Mouse (Mus musculus) adrenal gland, postnatal 25 days (tissue): Measurements from ENCODE around the gene Frg2f1. TPM values are rescaled to one million over a fixed set of nuclear protein-coding genes. Genes with fewer than 3 reads are reported as not detected.
"Not testable (repeated sequence)": the region's sequence is repeated elsewhere in the genome, so short reads cannot be mapped to it uniquely, and the experiment has no call there.

Experiments
- DNase-seq: peaks from one replicate; pipeline ENCODE4 v3.0.0; 2021; ENCODE audit warnings: mixed read lengths
- long read RNA-seq: library from polyadenylated mRNA; stranded (forward); transcript quantifications from one replicate; pipeline ENCODE4 v2.0.0, GENCODE M21; 2021
- total RNA-seq: library from RNA; stranded (reverse); gene quantifications from 2 replicates; pipeline ENCODE4 v1.2.3, GENCODE M21; 2021

The Frg2f1 gene
- 11.0 and 14.2 TPM in 2 replicates for total RNA-seq
- long read RNA-seq, partial matches to known transcripts = 0 of 7 reads
- long read RNA-seq, other reads (novel, unspliced or antisense) = 6 of 7 reads

DNA sequence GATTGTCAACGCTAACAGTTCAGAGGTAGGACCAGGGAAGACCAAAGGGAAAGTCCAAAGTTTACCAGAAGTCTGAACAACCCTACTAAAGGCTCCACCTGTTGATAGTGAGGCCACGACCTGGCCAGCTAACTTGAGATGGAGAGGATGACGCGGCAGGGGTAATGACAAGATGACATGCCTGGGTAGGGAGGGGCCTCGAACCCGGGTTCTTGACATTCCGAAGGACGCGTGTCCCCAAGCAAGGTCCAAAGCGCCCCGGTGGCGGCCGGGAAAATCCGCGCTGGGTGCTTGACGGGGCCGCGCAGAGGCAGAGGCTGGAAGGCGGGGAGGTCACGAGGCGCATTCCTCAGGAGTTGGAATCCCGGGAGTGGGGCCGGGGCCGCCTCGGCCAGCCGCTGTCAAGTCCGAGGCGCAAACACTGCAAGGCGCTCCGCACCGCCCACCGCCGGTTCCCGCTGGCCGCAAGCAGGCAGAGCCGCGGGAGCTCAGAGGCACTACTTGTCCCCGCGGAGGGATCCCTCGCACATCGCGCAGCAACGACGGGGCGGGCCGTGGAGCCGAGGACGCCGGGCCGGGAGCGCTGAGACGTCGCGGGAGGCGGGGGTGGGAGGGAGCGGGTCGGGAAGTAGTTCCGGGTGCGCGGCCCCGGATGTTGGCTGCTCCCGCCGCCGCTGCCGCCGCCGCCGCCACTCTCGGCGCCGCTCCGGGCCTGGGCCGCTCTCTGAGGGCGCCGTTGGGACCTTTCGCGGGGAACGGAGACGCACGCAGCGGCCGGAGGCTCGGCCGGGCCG, at the start of gene Frg2f1:
Gene Frg2f1, minus strand, starts transcription at position 499 of the 794 bp plus-strand sequence.
- DNase-seq = peak; percentile 96

DNA sequence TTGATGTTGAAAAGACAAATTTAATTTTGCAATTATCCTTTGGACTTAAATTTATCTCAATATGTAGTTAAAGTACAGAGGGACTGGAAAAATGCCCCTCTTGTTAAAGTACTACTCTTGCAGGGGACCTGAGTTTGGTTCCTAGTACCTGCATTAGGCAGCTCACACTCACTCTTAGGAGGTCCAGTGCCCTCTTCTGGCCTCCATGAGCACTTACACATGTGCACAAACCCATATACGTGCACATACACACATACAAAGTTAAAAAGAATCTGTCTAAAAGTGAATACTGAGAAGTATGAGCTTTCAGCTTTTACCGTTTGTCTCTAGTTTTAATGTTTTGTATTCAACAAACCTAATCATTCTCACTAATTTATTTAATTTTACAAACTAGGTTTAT, 48.7 kb upstream of the Frg2f1 start:
- DNase-seq = no peak

DNA sequence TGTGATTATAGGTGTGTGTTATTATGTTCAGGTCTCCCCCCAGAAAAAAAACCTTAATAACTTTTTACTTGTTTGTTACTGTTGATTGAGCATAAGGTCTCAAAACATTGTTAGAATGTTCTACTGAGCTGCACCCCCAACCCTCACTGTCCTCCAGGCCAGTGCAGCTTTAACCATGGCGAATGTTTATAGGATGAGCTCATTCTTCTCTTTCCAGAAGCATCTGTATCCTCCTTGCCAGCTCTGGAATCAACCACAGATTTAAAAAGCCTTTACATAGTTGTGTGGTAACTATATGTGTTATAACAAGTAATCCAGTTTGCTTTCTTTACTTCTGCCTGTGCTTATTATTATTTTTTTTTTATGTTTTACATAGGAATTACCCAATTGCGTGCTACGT, 36.1 kb upstream of the Frg2f1 start:
- DNase-seq = no peak

DNA sequence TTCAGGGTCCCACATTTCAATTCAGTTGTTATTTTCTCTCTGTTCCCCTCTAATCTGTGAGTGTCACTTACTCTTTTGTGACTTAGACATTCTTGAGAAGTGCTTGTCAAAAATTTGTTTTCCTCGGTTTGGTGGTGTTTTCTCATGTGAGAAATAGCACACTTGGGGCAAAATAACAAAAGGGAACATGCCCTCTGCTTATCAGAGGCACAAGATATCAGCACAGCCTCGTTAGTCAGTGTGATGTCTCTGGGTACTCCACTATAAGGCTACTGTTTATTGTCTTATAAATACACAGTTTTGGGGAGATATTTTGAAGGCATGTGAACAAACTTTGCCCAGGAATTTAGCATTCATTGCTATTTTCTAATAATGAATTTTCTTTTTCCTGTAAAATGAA, 35.2 kb upstream of the Frg2f1 start:
- no peak for DNase-seq

DNA sequence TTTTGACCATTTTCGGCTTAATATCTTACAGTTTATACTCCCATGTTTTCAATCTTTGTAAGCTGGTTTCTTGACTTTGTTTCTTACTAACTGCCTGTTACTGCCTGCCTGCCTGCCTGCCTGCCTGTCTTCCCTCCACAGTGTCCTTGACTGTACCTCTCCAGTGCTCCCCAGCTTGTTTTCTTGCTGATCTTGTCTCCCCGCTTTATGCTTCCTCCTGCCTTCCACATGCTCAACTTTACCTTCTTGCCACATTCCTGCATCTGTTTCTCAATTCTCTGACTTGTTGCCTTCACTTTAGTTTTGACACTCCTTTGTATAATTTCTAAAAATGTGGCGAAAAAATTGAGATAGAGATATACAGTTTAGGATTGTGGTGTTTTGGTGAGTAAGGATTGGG, 33.4 kb upstream of the Frg2f1 start:
- DNase-seq = no peak

DNA sequence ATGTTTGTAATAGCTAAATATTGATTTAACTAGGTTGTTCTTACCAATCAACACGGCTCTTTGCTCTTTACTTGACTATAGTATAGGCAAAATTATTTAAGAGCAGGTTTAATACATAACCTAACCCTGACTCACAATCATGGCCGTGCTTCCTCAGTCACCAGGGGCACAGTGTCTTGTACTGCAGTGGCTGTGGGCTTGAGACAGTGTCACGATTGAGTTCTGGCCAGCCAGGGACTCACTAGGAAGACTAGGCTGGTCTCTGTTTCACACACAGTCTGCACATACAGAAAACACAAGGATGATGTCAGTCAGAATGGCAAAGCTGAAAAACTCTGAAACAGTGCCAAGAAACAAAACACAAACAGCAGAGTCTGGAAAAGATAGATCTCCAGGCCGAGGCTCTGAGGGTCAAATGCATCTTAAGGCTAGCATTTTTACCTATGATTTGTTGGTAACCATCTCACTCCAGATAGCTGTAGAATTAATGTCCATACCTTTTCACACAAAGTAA, 27.1 kb upstream of the Frg2f1 start:
- no peak for DNase-seq

DNA sequence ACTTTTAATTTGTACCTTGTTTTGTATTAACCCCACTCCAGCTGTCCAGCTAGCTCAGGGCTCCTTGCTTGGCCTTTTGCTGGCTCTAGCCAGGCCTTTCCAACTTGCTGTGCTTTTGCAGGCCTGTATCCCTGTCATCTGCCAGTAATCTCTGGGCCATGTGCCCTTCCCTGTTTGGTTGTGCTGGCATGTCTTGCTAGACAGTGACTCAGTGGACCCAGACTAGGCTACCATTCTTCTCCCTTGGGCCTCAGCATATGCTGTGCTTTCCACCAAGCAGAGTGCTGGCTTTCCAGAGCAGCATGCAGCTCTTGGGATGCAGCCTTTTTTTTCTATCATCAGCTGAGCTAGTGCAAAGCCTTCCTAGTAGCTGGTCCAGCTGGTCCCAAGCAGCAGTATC, 23.8 kb upstream of the Frg2f1 start:
- DNase-seq = no peak

DNA sequence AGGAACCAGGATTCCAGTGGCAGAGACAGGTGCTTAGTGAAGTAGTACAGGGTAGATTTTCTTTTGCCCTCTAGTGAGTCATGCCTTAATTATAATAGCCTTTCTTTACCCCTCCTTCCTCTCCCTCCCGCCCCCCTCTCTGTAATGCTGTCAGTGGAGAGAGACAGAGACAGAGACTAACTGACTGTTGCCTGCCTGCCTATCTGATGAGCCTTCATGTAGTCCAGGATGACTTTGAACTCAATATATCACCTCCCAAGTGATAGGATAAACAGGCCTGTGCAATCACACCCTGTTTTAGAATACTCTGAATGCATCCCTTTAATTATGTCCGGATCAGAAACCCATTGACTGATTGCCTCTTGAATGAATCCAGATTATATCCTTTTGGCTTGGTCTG, 16.1 kb upstream of the Frg2f1 start:
- DNase-seq = no peak

DNA sequence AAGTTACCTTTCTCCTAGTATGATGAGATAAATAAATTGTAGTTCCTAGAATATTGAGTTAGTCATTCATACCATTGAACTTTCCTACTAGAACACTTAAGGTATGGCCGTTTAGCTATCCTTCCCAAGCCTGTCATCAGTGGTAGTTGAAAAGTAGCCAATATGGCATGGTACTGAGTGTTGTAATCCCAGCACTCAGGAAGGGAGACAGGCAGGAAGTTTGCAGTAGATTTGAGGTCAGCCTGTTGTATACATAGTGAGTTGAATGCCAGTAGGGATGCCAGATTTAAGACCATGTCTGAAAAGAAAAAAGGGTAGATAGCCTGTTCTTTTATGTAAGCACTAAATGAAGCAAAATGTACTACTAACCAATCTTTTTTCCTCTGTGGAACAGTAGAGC, 11.5 kb upstream of the Frg2f1 start:
- no peak for DNase-seq

DNA sequence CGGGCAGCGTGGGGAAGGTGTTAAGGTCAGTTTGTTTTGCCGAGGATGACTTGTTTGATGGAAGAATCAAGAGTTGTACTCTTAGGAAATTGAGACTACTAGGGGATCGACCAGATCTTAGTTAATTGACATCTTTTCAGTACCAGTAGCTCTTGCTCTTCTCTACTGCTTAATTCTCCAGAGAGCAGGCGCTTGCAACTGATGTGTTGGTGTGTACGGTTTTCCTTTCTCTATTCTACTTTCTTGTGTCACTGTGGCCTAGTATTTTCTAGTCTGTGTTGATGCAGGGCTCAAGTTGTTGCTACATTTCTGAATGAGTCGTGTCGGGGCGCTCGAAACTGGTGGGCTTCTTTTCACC, 1.2 kb upstream of the Frg2f1 start:
- no peak for DNase-seq

DNA sequence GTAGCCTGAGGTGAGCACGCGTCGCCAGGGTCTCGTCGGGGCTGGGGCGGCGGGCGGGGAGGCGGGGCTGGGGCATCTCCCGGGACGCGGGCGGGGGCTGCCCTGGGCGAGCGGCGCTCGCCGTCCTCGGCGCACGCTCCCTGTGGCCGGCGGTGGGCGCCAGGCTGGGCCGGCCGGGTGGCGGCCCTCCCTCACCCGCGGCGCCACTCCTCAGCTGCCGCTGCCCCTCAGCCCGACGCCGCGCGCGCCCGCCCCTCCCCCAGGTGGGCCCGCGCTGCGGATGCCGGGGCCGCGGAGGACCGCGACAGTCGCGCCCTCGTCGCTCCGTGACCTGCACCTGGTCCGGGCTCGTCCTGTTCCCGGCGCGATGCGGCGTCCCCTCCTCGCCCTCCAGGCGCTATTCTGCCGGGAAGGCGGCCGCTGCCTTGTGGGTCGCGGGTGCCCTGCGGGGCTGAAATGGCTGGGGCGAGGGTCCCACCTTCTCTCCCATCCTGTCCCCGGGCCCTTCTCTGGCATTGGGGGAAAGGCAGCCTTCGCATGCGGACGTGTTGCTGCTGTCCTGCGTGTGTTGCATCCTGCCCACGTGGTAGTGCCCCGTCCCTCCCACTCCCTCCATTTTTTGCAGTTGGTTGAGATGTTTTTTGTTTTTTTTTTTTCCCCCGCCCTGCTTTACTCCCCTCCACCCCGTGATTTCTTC, 655 bp upstream of the Frg2f1 start:
- DNase-seq = peak; percentile 45

DNA sequence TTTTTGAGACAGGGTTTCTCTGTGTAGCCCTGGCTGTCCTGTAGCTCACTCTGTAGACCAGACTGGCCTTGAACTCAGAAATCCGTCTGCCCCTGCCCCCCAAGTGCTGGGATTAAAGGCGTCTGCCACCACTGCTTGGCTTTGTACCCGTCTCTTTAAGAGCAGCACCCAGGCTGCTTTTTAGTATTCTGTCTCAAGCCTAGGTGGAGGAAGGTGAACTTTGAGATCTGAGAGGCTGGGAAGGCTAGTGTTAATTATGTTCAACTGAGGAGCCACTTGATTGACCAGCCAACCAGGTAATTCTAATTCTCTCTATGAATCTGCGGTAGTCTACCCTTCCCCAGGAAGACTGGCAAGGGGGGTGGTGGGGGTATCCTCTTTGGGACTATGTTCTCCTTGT, 1.9 kb downstream of the Frg2f1 start:
- DNase-seq = no peak

DNA sequence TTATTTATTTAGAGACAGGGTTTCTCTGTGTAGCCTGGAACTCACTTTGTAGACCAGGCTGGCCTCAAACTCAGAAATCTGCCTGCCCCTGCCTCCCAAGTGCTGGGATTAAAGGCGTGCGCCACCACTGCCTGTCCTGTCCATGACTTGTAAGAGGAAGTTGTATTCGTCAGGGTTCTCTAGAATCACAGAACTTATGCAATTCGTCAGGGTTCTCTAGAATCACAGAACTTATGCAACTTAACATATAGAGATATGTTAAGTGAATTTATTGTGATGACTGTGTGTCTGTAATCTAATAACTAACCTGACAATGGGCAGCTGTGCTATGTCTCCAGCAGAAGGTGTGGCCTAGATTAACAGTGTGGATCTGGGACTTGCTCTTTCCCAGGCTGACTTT, 2.7 kb downstream of the Frg2f1 start, which contains the start of gene Foxj3:
Gene Foxj3, plus strand, starts transcription at position 390 of the 400 bp plus-strand sequence.
- DNase-seq = not testable (repeated sequence)

DNA sequence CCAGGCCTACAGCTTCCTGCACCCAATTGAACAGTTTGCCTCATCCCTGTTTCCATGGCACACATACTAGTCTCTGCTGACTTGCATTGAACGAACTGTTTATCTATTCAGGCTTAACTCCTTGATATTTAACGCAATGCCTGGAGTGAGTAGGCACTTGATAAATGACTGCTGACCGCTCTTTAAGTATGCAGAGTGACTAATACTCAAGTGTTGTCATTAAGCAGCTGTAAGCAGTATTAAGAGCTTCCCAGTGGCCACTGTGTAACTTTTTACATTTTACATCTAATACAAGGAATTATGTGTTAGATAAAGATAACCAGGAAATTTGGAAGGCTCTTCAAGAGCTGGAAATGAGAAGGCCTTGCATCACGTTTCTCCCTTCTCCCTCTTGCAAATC, 4.2 kb downstream of the Frg2f1 start:
- DNase-seq = no peak

DNA sequence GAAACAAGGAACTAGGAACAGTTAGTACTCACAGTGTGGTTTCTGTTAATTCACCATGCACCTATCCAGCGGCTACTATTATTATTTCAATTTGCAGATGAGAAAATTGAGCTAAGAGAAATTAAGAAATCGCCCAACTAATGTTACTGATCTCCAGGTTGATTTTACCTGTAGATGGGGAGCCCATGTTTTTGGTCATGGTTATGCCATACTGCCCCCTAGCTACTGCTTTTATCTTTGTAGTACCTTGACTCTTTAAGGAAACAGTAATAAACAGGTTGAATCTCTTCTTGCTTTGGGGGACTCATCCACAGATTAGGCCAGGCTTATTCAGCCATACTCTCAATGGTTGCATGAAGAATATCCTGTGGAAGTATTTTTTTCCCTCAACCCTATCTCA, 7.5 kb downstream of the Frg2f1 start:
- DNase-seq = no peak

DNA sequence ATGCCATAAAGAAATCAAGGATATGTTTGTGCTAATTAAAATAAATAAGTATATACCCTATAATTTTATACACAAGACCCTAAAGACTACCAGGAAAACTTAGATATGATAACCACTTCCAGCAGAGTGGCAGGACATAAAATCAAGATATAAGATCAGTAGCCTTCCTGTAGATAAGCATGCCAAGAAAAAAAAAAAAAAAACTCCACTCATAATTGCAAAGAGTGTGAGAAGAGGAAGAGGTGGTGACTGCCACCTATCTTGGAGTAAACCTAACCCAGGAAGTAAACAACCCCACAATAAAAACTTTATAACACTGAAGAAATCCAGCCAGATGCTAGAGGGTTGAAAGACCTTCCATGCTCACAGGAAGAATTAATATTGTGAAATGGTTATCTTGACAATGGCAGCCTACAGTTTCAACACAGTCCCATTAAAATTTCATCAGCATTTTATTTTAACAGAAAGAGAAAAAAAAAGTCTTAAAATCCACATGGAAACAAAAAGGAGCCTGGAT, 12.9 kb downstream of the Frg2f1 start:
- DNase-seq = no peak

DNA sequence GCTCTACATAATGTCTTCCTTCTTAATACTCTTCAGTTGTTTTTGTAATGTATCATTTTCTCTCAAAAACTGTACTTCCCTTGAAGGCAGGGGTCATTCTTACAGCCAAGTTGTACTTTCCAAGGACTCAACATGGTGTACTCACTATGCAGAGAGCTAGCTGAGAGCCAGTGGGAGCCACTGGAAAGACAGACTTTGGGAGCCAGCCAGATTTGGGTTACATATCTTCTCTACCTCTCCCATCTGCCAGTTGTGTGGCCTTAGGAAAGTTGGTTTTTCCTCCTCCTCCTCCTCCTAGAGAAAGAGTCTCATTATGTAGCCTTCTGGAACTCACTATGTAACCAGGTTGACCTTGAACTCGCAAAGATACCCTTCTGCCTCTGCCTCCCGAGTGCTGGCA, 14.9 kb downstream of the Frg2f1 start:
- DNase-seq = no peak

DNA sequence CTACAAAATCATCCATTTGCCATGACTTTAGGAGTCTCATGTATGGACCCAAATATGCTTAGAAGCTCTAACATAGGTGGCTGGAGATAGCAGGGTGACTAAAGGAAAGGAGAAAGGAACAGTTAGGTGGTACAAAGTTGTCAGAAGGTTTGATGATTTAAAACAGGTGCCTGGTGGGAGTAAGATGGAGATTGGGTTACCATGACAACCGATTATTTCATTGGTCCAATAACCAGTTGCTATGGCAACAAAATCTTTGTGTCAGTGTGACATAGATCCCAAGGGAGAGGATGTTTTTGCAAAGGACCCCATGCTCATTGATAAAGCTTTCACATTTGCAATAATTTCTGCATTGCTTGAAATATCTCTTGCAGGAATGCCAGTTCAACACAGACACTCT, 15.3 kb downstream of the Frg2f1 start:
- DNase-seq = no peak

DNA sequence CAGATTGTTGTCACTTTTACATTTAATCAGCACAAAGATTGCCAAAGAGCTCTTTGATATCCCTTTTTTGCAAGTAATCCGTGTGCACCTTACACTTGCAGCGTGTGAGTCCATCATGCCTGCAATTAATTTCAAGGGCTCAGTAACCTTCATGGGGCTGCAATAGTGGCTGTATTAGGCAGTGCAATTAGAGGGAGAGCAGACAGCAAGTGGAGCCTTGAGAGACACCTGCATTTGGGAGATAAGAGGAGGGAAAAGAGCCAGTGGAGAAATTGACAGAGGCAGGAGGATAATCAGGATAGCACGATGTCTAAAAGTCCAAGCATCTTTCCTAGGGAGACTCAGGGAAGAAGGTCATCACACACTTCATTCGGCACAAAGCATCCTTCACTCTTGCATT, 15.8 kb downstream of the Frg2f1 start:
- DNase-seq = no peak

DNA sequence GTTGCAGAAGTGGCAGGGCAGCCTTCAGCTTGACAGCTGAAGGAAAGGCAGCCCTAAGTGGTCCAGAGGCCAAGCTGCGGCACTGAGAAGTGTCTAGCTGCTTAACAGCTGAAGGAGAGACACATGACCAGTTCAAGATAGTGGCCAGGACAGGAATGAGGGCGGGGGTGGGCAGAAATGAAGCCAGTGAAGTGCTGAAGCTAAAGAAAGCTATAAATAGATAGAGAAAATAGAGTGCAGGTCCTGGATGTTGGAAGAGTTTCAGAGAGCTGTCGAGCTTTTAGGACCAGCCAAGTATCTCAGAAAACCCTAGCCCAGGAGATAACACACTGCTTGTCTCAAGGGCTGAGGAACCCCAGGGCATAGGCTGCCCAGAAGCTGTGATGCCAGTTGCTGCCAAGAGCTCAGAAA, 26.6 kb downstream of the Frg2f1 start:
- DNase-seq = no peak

DNA sequence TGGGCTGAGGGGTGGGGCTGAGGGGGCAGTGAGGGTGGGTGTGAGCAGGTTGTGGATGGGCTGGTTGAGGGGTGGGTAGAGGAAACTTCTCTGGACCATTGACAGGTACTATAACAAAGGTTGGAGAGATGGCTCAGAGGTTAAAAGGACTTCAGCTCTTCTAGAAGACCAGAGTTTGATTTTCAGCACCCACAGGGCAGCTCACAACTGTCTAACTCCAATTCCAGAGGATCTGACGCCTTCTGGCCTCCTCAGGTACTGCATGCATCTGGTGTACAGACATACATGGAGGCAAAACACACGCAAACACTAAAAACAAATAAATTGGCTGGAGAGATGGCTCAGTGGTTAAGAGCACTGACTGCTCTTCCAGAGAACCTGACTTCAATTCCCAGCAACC, 27.7 kb downstream of the Frg2f1 start:
- DNase-seq = no peak

DNA sequence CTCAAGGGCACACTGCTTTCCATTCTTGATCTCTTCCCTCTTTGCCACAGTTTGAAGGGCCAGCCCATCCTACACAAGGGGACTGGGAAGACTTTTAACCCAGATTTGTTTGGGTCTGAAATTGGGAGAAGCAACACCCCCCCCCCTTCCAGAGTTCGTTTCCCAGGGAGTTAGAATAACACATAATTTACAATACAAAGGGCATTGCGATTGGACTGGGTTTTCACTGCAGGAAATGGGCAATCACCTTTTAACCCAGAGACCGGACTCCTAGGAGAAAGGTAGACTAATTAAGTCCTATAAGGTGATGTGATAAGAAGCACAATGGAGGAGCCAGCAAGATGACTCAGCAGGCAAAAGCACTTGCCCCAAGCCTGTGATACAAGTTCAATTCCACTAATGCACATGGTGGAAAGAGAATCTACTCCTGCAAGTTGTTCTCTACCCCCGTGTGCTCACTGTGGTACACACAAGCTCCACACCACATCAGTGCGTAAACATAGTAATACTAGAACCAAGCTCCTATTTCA, 40.9 kb downstream of the Frg2f1 start:
- no peak for DNase-seq

DNA sequence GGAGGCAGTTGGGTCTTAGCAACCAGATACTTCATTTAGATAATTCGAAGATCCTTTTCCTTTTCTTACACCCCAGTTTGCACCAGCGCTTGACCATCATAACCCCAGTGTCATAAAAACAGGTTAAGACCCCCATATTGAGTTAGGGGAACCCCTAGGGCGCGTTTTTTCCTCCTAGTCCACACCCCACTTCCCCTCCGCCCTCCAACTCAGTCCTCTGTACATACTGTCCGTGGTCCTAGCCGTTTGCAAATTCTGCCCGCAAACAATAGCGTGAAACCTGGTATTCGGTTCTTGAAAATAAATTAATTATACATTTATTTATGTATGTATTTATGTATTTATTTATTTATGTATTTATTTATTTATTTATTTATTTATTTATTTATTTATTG, 46.4 kb downstream of the Frg2f1 start:
- DNase-seq = no peak
